Mouse (Mus musculus): Measurements from ENCODE around the gene Rrnad1. TPM values are rescaled to one million over a fixed set of nuclear protein-coding genes. Genes with fewer than 3 reads are reported as not detected.
A peak's percentile ranks its signal among the peaks of the same experiment; 100 is the strongest.
"Not testable (repeated sequence)": the region's sequence is repeated elsewhere in the genome, so short reads cannot be mapped to it uniquely, and the experiment has no call there.

Gene Rrnad1
- total RNA-seq, 2 experiments from 2014 or later, result 3.6 to 3.9 TPM

DNA sequence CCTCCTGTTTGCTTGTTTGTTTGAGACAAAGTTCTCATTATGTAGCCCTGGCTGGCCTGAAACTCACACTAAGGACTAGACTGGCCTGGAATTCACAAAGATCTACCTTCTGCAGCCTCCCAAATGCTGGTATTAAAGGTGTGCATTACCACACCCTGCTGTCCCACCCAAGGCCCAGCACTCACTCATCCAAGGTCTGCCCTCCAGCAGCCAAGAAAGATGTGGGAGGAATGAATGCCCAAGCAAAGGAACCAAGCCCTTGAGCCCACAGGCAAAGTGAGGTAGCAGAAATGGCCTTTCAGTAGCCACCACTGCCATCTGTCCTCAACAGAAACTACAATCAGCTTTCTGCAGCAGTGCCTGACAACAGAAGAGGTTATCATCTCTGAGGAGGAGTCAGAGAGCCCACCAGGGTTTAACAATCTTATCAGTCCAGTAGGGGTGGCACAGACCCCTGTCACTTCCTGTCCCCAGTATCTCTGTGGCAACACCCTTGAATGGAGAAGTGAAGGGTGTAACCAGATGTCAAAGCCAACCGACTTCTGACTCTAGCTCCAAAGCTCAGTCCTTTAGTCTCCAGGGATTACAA is 29.4 kb downstream of the Rrnad1 start:
- no peak for DNase-seq
- intact Hi-C loops (cut with DNase I; ENCODE audit: low total_unique reads), result no loop called here

DNA sequence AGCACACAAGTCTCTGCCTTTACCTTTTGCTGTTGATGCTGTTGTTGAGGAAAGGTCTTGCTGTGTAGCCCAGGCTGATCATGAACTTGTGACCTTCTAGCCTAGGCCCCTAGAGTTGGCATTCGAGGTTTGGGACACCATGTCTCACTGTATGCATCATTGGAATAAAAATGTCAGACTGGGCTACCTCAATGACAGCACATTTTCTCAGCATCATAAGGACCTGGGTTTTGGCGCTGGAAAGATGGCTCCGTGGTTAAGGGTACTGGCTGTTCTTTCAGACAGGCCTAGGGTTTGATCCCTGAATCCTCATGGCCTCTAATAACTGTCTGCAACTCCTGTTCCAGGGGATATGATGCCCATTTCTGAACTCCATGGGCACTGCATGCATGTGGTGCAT is 30.7 kb downstream of the Rrnad1 start:
- no peak for DNase-seq
- intact Hi-C loops (cut with DNase I; ENCODE audit: low total_unique reads), result no loop called here

GRCm38 (mm10) chr3:87899266-87899665 is 31.3 kb downstream of the Rrnad1 start:
- no peak for DNase-seq
- intact Hi-C loops (cut with DNase I; ENCODE audit: low total_unique reads), result no loop called here

GRCm38 (mm10) chr3:87893367-87893905 is 37.1 kb downstream of the Rrnad1 start:
- no peak for DNase-seq
- intact Hi-C loops (cut with DNase I; ENCODE audit: low total_unique reads), result no loop called here

- intact Hi-C loops (cut with DNase I; ENCODE audit: low total_unique reads), result no loop called here
- DNase-seq, result no peak
Measured at GRCm38 (mm10) chr3:87891481-87891880, 39.0 kb downstream of the Rrnad1 start.

GRCm38 (mm10) chr3:87887400-87887799 is 43.1 kb downstream of the Rrnad1 start:
- intact Hi-C loops (cut with DNase I; ENCODE audit: low total_unique reads); DNase-seq: not testable (repeated sequence)

DNA sequence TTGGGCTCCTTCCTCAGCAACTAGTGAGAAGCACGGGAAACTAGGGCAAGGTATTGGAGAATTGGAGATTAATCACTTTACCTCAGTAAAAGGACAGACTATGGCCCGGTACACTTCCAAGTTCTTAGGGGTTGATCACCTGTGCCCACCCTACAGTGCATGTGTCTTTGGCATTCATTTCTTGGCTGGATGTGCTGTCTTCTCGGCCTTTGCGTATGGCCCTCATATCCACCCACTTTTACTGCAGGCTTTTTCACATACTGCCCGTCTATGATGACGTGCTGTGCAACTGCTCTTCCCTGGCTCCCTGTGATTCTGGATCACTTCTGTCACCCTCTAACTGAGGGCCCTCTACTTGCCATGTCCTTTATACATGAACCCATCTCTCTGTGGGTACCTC is 44.1 kb downstream of the Rrnad1 start:
- DNase-seq, result no peak
- intact Hi-C loops (cut with DNase I; ENCODE audit: low total_unique reads), result no loop called here

DNA sequence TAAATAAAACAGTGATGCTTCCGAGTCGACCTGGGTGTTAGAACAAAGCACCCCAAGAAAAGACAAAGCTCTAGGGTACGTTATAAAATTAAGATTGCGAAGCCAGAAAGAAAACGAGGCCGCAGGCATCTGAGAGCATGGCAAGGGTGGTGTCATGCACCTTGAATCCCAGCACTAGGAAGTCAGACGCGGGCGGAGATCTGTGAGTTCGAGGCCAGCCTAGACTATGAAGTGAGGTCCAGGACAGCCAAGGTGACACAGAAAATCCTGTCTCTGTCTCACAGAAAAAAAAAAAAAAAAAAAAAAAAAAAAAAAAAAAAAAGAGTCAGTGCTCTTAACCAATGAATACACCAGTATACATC is 44.5 kb downstream of the Rrnad1 start:
- intact Hi-C loops (cut with DNase I; ENCODE audit: low total_unique reads), result no loop called here
- peak; percentile 18 for DNase-seq

- intact Hi-C loops (cut with DNase I; ENCODE audit: low total_unique reads), result no loop called here
- peak; percentile 85 for DNase-seq
Measured at GRCm38 (mm10) chr3:87885281-87886003, 45.1 kb downstream of the Rrnad1 start, which contains the start of gene Prcc. Prcc (minus strand) TSS chr3:87885608.

DNA sequence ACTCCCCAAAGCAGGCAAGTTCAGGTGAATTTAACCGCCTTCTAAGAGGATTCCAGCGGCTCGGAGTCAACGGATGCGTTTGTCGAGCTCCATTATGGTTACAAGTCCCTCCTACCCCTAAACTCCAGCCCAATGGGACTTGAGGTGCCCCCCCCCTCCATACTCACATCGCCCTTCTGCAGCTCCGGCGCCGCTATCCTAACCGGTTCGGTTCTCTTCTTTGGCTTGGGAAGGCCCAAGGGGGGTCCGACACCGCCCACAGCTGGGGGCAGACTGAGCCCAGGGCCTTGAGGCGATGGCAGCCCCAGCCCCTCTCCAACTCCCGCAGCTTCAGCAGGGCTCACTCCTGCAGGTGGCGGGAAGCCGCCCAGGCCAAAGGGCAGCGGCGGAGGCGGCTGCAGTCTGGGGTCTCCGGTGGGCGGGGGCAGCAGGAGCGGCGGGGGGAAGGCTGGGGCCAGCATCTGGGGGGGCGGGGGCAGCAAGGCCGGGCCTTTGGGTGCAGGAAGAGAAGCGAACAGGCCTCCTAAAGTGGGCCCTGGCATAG is 45.7 kb downstream of the Rrnad1 start:
- intact Hi-C loops (cut with DNase I; ENCODE audit: low total_unique reads), result no loop called here
- DNase-seq, result peak; percentile 41

- intact Hi-C loops (cut with DNase I; ENCODE audit: low total_unique reads), result no loop called here
- no peak for DNase-seq
Measured at GRCm38 (mm10) chr3:87884291-87884690, 46.2 kb downstream of the Rrnad1 start.

DNA sequence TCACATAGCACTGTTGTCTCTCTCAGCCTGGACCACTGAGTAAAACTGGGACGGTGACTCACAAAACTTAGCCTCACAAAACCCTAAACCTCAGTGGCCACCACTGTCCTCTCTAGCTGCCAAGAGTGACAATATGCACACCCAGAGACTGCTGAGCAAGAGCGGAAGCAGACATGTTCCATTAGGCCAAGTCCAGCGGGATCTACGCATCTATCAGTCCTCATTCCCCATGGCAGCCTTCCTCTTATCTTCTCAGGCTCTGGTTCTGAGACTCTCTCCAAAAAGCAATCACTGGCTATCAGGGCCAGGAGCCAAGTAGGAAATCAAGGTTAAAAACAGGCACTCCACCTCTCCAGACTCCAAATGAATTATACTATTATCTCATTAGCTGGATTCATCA is 52.8 kb downstream of the Rrnad1 start:
- no peak for DNase-seq
- intact Hi-C loops (cut with DNase I; ENCODE audit: low total_unique reads), result no loop called here

Other genes with a start within 250 kb of the Rrnad1 start
- gene Lrrc71, start 182.1 kb downstream of the Rrnad1 start, total RNA-seq (2021), result under 1 TPM; 0.04 to 0.53 TPM
- gene Ntrk1, start 135.6 kb downstream of the Rrnad1 start, total RNA-seq (2021), result not detected
- under 1 TPM; 0.25 to 0.35 TPM for gene Insrr, start 133.8 kb downstream of the Rrnad1 start, total RNA-seq (2021)
- gene Pear1, start 106.4 kb downstream of the Rrnad1 start, total RNA-seq (2021), result 10 to 100 TPM; 14.4 to 17.9 TPM
- gene Sh2d2a, start 84.0 kb downstream of the Rrnad1 start, total RNA-seq (2021), result under 1 TPM in 1 of 2 experiments, not detected in 1; 0.06 TPM
- 10 to 100 TPM; 40.1 to 40.5 TPM for gene Prcc, start 45.1 kb downstream of the Rrnad1 start, total RNA-seq (2021)
- 100 to 1,000 TPM; 152 to 161 TPM for gene Hdgf, start 24.4 kb downstream of the Rrnad1 start, total RNA-seq (2021)
- gene Mrpl24, start 11.2 kb downstream of the Rrnad1 start, total RNA-seq (2021), result 10 to 100 TPM; 42.1 to 46.5 TPM
- gene Isg20l2, start 403 bp downstream of the Rrnad1 start, total RNA-seq (2021), result 1 to 10 TPM; 9.0 to 9.6 TPM
- under 1 TPM; 0.31 to 0.33 TPM for gene Crabp2, start 17.9 kb upstream of the Rrnad1 start, total RNA-seq (2021)
- 10 to 100 TPM; 37.2 to 51.2 TPM for gene Nes, start 40.4 kb upstream of the Rrnad1 start, total RNA-seq (2021)
- gene Bcan, start 69.5 kb upstream of the Rrnad1 start, total RNA-seq (2021), result under 1 TPM; 0.08 to 0.16 TPM
- under 1 TPM in 1 of 2 experiments, not detected in 1; 0.13 TPM for gene Hapln2, start 96.9 kb upstream of the Rrnad1 start, total RNA-seq (2021)
- gene Gpatch4, start 112.4 kb upstream of the Rrnad1 start, total RNA-seq (2021), result 10 to 100 TPM; 11.3 to 15.0 TPM
- gene Naxe, start 127.8 kb upstream of the Rrnad1 start, total RNA-seq (2021), result 10 to 100 TPM; 47.1 to 47.4 TPM
- not detected for gene Ttc24, start 147.6 kb upstream of the Rrnad1 start, total RNA-seq (2021)
- 1 to 10 TPM; 2.5 to 2.7 TPM for gene Iqgap3, start 151.3 kb upstream of the Rrnad1 start, total RNA-seq (2021)
- gene Mef2d, start 211.7 kb upstream of the Rrnad1 start, total RNA-seq (2021), result 100 to 1,000 TPM; 136 to 137 TPM

Measured in gastrocnemius, postnatal 14 days (tissue).